Mouse (Mus musculus): ENCODE measurements around the gene Glyctk.
"Not testable (repeated sequence)": the region's sequence is repeated elsewhere in the genome, so short reads cannot be mapped to it uniquely, and the experiment has no call there.

The Glyctk gene

DNA sequence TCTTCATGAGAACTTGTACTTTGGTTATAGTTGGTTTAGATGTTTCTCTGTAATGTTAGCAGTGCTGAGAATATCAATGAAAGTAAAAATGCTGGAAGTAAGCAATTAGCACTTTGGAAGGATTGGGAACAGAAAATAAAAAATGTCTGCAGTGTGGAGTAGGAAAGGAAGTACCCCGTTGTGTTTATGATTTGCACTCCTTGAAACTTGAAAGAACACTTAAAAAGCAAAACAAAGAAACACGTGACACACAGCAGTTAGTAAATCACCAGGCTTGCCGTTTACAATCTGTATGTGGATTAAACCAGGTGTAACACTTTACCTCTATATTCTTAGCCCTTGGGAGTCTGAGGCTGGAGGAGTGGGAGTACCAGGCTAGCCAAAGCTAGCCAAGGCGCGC, 18.8 kb upstream of the Glyctk start:
- DNase-seq (ENCODE audit: low spot score), result no peak

GRCm38 (mm10) chr9:106175552-106176200, 17.7 kb upstream of the Glyctk start:
- DNase-seq (ENCODE audit: low spot score), result no peak

- DNase-seq (ENCODE audit: low spot score), result no peak
Measured at GRCm38 (mm10) chr9:106173363-106173762, 15.4 kb upstream of the Glyctk start.

DNA sequence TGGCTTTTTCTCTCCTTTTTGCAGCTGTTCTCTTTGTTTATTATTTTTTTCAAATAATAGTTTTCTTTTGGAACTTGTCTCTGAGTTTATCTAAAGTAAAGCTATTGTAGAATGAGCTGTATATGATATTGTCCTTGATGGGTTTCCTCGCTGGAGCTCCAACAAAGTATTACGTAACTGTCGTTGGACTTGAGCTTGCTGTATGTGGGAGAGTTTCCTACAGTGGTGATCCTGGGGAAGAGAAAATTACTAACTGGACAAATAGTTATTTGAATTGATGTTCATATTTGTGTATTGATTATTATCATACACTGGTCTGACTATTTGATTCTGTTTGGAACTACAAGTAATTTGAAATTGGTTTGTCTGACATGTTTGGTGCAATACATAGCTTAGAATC, 14.6 kb upstream of the Glyctk start:
- no peak for DNase-seq (ENCODE audit: low spot score)

GRCm38 (mm10) chr9:106171346-106172158, 13.6 kb upstream of the Glyctk start:
- DNase-seq (ENCODE audit: low spot score), result peak; percentile 49

- DNase-seq (ENCODE audit: low spot score), result peak; percentile 82
Measured at GRCm38 (mm10) chr9:106170556-106171345, 12.8 kb upstream of the Glyctk start, which contains the start of gene Wdr82. TSS of gene Wdr82 (plus strand) at chr9:106170928.

- no peak for DNase-seq (ENCODE audit: low spot score)
Measured at GRCm38 (mm10) chr9:106169917-106170316, 12.0 kb upstream of the Glyctk start.

DNA sequence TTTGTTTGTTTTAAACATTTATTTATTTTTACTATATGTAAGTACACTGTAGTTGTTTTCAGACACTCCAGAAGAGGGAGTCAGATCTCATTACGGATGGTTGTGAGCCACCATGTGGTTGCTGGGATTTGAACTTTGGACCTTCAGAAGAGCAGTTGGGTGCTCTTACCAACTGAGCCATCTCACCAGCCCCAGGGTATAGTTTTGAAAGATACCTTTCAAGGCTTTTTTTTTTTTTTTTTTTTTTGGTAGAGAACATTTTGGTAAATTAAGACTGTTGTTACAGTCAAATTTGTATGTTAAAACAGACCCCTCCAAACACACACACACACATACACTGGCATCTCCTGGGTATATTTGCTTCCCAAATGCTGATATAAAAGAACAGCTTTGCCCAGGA, 11.1 kb upstream of the Glyctk start:
- DNase-seq (ENCODE audit: low spot score), result not testable (repeated sequence)

- no peak for DNase-seq (ENCODE audit: low spot score)
Measured at GRCm38 (mm10) chr9:106167703-106168102, 9.8 kb upstream of the Glyctk start.

GRCm38 (mm10) chr9:106167241-106167640, 9.3 kb upstream of the Glyctk start:
- DNase-seq (ENCODE audit: low spot score), result no peak

GRCm38 (mm10) chr9:106166709-106167108, 8.8 kb upstream of the Glyctk start:
- DNase-seq (ENCODE audit: low spot score), result no peak

DNA sequence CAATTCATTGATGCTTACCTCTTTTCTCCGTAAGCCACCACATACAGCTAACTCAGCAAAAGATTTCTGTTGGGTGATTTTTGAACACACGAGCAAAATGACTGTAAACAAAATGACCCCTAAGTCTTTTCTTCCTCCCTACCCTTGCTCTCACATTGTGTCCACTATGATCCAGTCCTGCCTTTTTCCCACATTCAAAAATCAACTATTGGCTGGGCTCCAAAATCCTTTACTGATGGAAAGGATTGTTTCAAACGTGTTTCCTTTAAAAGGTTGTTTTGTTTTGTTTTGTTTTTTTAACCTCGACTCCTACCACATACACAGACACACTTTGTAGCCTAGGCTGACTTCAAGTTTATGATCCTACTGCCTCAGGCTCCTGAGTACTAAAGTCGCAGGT, 2.5 kb upstream of the Glyctk start:
- DNase-seq (ENCODE audit: low spot score), result no peak

GRCm38 (mm10) chr9:106159784-106160301, 1.9 kb upstream of the Glyctk start:
- peak; percentile 98 for DNase-seq (ENCODE audit: low spot score)

GRCm38 (mm10) chr9:106159237-106159636, 1.3 kb upstream of the Glyctk start:
- DNase-seq (ENCODE audit: low spot score), result no peak

GRCm38 (mm10) chr9:106157623-106157925, 364 bp downstream of the Glyctk start:
- no peak for DNase-seq (ENCODE audit: low spot score)

DNA sequence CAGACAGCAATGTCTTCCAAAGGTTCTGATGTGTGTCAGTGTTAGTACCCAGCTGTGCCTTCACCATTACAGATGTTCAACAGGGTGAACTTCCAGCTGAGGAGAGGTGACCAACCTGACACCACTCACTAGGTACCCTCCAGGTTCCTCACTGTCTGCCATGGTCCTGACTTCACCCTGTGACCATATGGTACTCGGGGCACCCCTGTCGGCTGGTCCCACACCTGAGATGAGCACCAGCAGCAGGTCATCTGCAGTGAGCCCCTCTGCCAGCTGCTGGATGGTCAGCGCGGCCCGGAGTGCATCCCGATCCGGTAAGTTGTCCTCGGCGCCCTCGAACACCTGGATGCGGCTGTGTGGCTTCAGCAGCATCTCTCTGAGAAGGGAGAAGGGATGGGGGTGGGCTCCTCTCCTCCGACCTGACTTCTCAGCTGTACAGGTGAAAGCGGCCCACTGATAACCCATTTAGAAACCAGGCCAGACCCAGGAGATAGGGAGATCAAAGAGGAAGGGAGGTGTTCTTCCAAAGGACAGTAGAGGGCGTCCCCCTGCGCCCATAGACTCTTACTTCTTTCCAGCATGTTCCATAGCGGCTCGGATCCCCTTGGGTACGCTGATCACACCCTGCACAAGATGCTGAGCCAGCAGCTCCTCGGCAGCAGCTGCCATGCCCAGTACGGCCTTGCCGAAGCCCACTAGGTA, 866 bp downstream of the Glyctk start:
- DNase-seq (ENCODE audit: low spot score), result no peak

DNA sequence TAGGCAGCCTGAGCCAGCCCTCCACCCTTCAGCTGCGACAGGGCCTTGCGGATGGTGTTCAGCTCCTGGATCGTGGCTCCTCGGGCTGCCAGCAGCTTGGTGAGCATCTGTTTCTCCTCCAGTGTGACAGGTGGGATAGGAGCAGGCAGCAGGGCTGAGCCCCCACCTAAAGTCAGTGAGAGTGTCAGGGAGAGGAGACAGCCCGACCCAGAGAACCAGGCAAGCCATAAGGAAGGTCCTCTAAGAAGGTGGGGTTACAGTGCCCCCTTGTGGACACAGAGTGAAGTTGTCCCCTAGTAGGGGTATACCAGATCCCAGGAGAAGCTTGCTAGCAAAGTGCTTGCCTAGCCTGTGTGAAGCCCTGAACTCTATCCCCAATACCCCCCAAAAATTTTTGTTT, 1.5 kb downstream of the Glyctk start:
- no peak for DNase-seq (ENCODE audit: low spot score)

GRCm38 (mm10) chr9:106154106-106154505, 3.8 kb downstream of the Glyctk start:
- no peak for DNase-seq (ENCODE audit: low spot score)

GRCm38 (mm10) chr9:106149399-106149754, 8.6 kb downstream of the Glyctk start:
- DNase-seq (ENCODE audit: low spot score), result no peak

DNA sequence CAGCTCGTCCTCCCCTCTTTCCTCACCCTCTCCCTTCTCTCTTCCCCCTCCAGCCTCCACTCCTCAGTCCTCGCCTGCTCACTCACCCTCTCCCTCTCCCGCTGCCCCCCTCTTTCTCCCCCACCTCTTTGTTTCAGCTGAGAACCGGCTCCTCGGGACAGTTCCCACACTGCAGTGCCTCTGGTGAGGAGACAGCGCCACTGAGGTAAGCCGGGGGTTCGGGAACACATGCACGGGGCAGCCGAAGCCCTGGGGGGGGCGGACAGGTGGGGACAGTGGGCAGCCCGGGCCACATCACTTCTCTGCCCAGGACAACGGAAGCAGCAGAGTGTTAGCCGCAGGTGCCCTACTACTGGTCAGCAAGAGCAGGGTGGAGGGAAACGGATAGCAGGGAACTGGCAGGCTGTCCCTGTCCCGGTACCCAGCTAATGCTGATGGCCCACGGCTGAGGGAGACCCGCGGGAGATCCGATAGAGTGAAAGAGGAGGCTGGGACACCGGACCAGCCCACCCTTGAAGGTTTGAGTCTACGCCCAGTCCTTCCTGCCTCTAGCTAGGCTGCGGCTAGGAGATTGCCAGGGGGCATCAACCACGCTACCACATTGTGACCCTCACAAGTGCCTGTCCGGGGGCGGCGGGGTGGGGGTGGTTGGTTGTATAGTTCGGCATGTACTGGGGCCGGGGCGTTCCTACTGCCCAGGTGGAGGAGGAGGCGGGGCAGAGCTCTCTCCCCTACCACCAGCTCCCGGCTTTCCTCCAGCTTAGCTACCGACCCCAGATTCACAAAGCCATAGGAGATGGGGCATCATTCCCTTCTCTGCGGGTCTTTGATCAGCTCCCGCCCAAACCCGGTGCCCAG, 9.2 kb downstream of the Glyctk start:
- DNase-seq (ENCODE audit: low spot score), result no peak

DNA sequence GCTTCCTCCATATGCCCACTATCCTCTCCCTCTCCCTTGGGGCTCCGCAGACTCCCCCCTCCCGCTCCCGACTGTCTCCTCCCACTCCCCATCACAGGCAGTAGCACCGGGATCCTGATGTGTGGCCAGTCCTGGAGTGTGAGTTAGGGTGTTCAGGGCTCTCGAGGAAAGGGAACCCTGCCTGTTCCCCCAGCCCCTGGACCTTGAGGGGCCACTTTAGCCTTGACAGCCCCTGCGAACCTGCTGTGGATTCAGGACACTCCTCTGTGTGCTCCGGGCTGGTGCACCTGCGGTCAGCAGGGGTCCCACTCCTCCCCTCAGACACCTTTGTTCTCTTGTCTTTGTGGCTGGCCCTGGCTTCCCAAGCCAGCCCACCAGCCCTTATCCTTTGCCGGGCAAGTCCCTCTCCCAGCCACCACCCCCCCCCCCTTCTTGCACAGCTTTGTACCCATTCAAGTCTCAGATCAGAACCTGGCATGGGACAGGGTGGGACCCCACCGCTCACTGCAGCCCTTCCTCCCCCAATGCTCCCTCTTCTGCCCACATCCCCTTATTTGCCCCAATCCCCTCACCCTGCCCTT, 10.0 kb downstream of the Glyctk start:
- DNase-seq (ENCODE audit: low spot score), result no peak
